Mouse (Mus musculus) liver, embryonic 15.5 days (tissue): ENCODE measurements around the gene Ola1. TPM values are rescaled to one million over a fixed set of nuclear protein-coding genes. Genes with fewer than 3 reads are reported as not detected.

Experiments used
- ATAC-seq: fragments of 200-750 bp; cut with Nextera tagmentation; 2 replicates; pipeline ENCODE4 v1.8.0; 2017; ENCODE audit warnings: moderate number of reproducible peaks, mild to moderate bottlenecking, moderate library complexity; ENCODE audit not compliant: insufficient read depth
- H3K27ac ChIP-seq: fragments of 300-500 bp; sonication (generic); replicated peaks from 2 replicates; pipeline ENCODE4 v1.5.1; 2015; ENCODE audit warnings: mild to moderate bottlenecking, inconsistent platforms
- H3K27me3 ChIP-seq: fragments of 300-500 bp; sonication (generic); 2 replicates; pipeline ENCODE4 v1.6.1; 2015; ENCODE audit warnings: mild to moderate bottlenecking, inconsistent platforms
- H3K36me3 ChIP-seq: fragments of 300-500 bp; sonication (generic); replicated peaks from 2 replicates; pipeline ENCODE4 v1.6.1; 2015; ENCODE audit warnings: moderate library complexity, mild to moderate bottlenecking, inconsistent platforms
- H3K4me1 ChIP-seq: fragments of 300-500 bp; sonication (generic); replicated peaks from 2 replicates; pipeline ENCODE4 v1.6.1; 2015; ENCODE audit warnings: inconsistent platforms
- H3K4me2 ChIP-seq: fragments of 300-500 bp; sonication (generic); 2 replicates; pipeline ENCODE4 v1.6.1; 2015; ENCODE audit warnings: moderate library complexity, mild to moderate bottlenecking, inconsistent platforms
- H3K4me3 ChIP-seq: fragments of 300-500 bp; sonication (generic); replicated peaks from 2 replicates; pipeline ENCODE4 v1.5.1; 2015; ENCODE audit warnings: mild to moderate bottlenecking, inconsistent platforms
- H3K9ac ChIP-seq: fragments of 300-500 bp; sonication (generic); 2 replicates; pipeline ENCODE4 v1.6.1; 2015; ENCODE audit warnings: moderate library complexity, mild to moderate bottlenecking, inconsistent platforms
- H3K9me3 ChIP-seq: fragments of 300-500 bp; sonication (generic); replicated peaks from 2 replicates; pipeline ENCODE4 v1.6.1; 2016; ENCODE audit warnings: inconsistent platforms
- WGBS: fragments of 180-500 bp; shearing (Covaris S2); methylation state at CpG from one replicate; pipeline ENCODE4 v1.1.7; 2015; ENCODE audit warnings: mixed read lengths; ENCODE audit not compliant: insufficient replicate concordance; 5-methylcytosine and 5-hydroxymethylcytosine counted together
- polyA plus RNA-seq: library from polyadenylated mRNA; unstranded; fragments of >200 nt; fragmentation: Nextera tagmentation; extraction: Ambion mirVana; gene quantifications from 2 replicates; pipeline ENCODE4 v1.2.1, GENCODE M21; 2015

Ola1 gene
- polyA plus RNA-seq, 1 experiment from 2014 or later = 41.7 TPM

- Histone ChIP-seq H3K9me3 (no peaks in the 10 kb centered on the region; the same call in 1 of the 2 replicates), H3K27me3 (no peaks in the 10 kb centered on the region), H3K4me1 (peaks cover 42% of the 10 kb centered on the region), H3K4me2 (no peak overlapping the region), H3K9ac (no peak overlapping the region), H3K36me3 (no peaks in the 10 kb centered on the region), H3K4me3 (no peak overlapping the region), H3K27ac (no peak overlapping the region)
- ATAC-seq = no peak
- WGBS = 58% methylated on average over 3 of the region's 3 CpGs
Measured at GRCm38 (mm10) chr2:73087641-73088040, 131.1 kb downstream of the Ola1 start.

GRCm38 (mm10) chr2:73085669-73086304, 132.9 kb downstream of the Ola1 start:
- no peak for ATAC-seq
- no peak overlapping the region for H3K9ac ChIP-seq
- H3K27me3 ChIP-seq = no peaks in the 10 kb centered on the region
- no peak overlapping the region for H3K27ac ChIP-seq
- no peak overlapping the region for H3K4me3 ChIP-seq
- H3K4me2 ChIP-seq = no peak overlapping the region
- WGBS = 35% methylated on average over 8 of the region's 8 CpGs
- peaks cover 32% of the 10 kb centered on the region for H3K4me1 ChIP-seq
- no peaks in the 10 kb centered on the region; the same call in 1 of the 2 replicates for H3K9me3 ChIP-seq
- no peaks in the 10 kb centered on the region for H3K36me3 ChIP-seq

- no peaks in the 10 kb centered on the region; the same call in 1 of the 2 replicates for H3K9me3 ChIP-seq
- H3K36me3 ChIP-seq = no peaks in the 10 kb centered on the region
- no peak overlapping the region for H3K4me2 ChIP-seq
- no peak overlapping the region for H3K9ac ChIP-seq
- WGBS = 71% methylated on average over 10 of the region's 10 CpGs
- H3K4me3 ChIP-seq = no peak overlapping the region
- peaks cover 16% of the 10 kb centered on the region; the same call in 1 of the 2 replicates for H3K27me3 ChIP-seq
- no peak for ATAC-seq
- H3K27ac ChIP-seq = no peak overlapping the region
- H3K4me1 ChIP-seq = peaks cover 11% of the 10 kb centered on the region
Measured at GRCm38 (mm10) chr2:73082476-73082875, 136.2 kb downstream of the Ola1 start.

GRCm38 (mm10) chr2:73081861-73082260, 136.9 kb downstream of the Ola1 start:
- Histone ChIP-seq H3K4me3 (no peak overlapping the region), H3K4me2 (no peak overlapping the region), H3K9ac (no peak overlapping the region), H3K9me3 (no peaks in the 10 kb centered on the region; the same call in 1 of the 2 replicates), H3K27ac (no peak overlapping the region), H3K27me3 (peaks cover 16% of the 10 kb centered on the region; the same call in 1 of the 2 replicates), H3K4me1 (peaks cover 11% of the 10 kb centered on the region), H3K36me3 (no peaks in the 10 kb centered on the region)
- no peak for ATAC-seq
- WGBS = 70% methylated on average over 2 of the region's 2 CpGs

- no peaks in the 10 kb centered on the region for H3K36me3 ChIP-seq
- H3K9me3 ChIP-seq = no peaks in the 10 kb centered on the region; the same call in 1 of the 2 replicates
- peaks cover 6% of the 10 kb centered on the region for H3K4me1 ChIP-seq
- H3K4me2 ChIP-seq = no peak overlapping the region
- ATAC-seq = no peak
- H3K4me3 ChIP-seq = no peak overlapping the region
- no peak overlapping the region for H3K9ac ChIP-seq
- peaks cover 16% of the 10 kb centered on the region; the same call in 1 of the 2 replicates for H3K27me3 ChIP-seq
- 0% methylated on average over 1 of the region's 2 CpGs for WGBS
- H3K27ac ChIP-seq = no peak overlapping the region
Measured at GRCm38 (mm10) chr2:73080084-73080483, 138.6 kb downstream of the Ola1 start.

- WGBS = 65% methylated on average over 15 of the region's 15 CpGs
- Histone ChIP-seq H3K27ac (no peak overlapping the region), H3K36me3 (no peaks in the 10 kb centered on the region), H3K4me1 (peaks cover 7% of the 10 kb centered on the region), H3K9ac (no peak overlapping the region), H3K4me2 (no peak overlapping the region), H3K9me3 (no peaks in the 10 kb centered on the region), H3K27me3 (peaks cover 16% of the 10 kb centered on the region; the same call in 1 of the 2 replicates), H3K4me3 (no peak overlapping the region)
- ATAC-seq = no peak
Measured at GRCm38 (mm10) chr2:73079311-73079710, 139.4 kb downstream of the Ola1 start.

- H3K9me3 ChIP-seq = no peaks in the 10 kb centered on the region
- peaks cover 11% of the 10 kb centered on the region for H3K4me1 ChIP-seq
- no peak overlapping the region for H3K9ac ChIP-seq
- H3K4me2 ChIP-seq = no peak overlapping the region
- ATAC-seq = peak; percentile 65
- no peak overlapping the region for H3K4me3 ChIP-seq
- peaks cover 30% of the 10 kb centered on the region for H3K27me3 ChIP-seq
- WGBS = 70% methylated on average over 11 of the region's 11 CpGs
- no peaks in the 10 kb centered on the region for H3K36me3 ChIP-seq
- H3K27ac ChIP-seq = no peak overlapping the region
Measured at GRCm38 (mm10) chr2:73073811-73074472, 144.8 kb downstream of the Ola1 start.

GRCm38 (mm10) chr2:73071201-73071600, 147.5 kb downstream of the Ola1 start:
- no peak for ATAC-seq
- no peak overlapping the region for H3K4me3 ChIP-seq
- peaks cover 37% of the 10 kb centered on the region for H3K27me3 ChIP-seq
- peaks cover 27% of the 10 kb centered on the region for H3K4me1 ChIP-seq
- H3K4me2 ChIP-seq = no peak overlapping the region
- H3K9me3 ChIP-seq = no peaks in the 10 kb centered on the region
- WGBS = 58% methylated on average over 2 of the region's 2 CpGs
- no peak overlapping the region for H3K9ac ChIP-seq
- no peak overlapping the region for H3K27ac ChIP-seq
- no peaks in the 10 kb centered on the region for H3K36me3 ChIP-seq

- no peak for ATAC-seq
- Histone ChIP-seq H3K4me2 (no peak overlapping the region), H3K9me3 (no peaks in the 10 kb centered on the region), H3K4me1 (peaks cover 31% of the 10 kb centered on the region), H3K27ac (no peak overlapping the region), H3K9ac (no peak overlapping the region), H3K4me3 (no peak overlapping the region), H3K36me3 (no peaks in the 10 kb centered on the region), H3K27me3 (peaks cover 37% of the 10 kb centered on the region)
- WGBS = 45% methylated on average over 10 of the region's 10 CpGs
Measured at GRCm38 (mm10) chr2:73070449-73071076, 148.2 kb downstream of the Ola1 start.

GRCm38 (mm10) chr2:73069223-73069825, 149.4 kb downstream of the Ola1 start:
- WGBS = 57% methylated on average over 7 of the region's 7 CpGs

More at GRCm38 (mm10) chr2:73069223-73069825, 149.4 kb downstream of the Ola1 start:
- Histone ChIP-seq H3K4me1 (peaks cover 30% of the 10 kb centered on the region), H3K9me3 (no peaks in the 10 kb centered on the region), H3K4me2 (no peak overlapping the region), H3K27me3 (peaks cover 37% of the 10 kb centered on the region), H3K36me3 (no peaks in the 10 kb centered on the region), H3K27ac (no peak overlapping the region), H3K4me3 (no peak overlapping the region), H3K9ac (no peak overlapping the region)
- ATAC-seq = no peak
